Mouse (Mus musculus) spleen, postnatal 4 days (tissue): ENCODE measurements around the gene Sapcd2.

ENCODE experiments used
- DNase-seq, 2 experiments: peaks; one replicate each; pipeline ENCODE4 v3.0.0; 2022; ENCODE audit warnings: low spot score in 2 of 2

Sapcd2 gene

GRCm38 (mm10) chr2:25422587-25423410 lies 50.7 kb downstream of the Sapcd2 start, which contains the start of gene Fut7:
TSS of gene Fut7 (plus strand) at chr2:25423267.
- peak in 1 of 2 experiments; percentile 41 for DNase-seq

DNA sequence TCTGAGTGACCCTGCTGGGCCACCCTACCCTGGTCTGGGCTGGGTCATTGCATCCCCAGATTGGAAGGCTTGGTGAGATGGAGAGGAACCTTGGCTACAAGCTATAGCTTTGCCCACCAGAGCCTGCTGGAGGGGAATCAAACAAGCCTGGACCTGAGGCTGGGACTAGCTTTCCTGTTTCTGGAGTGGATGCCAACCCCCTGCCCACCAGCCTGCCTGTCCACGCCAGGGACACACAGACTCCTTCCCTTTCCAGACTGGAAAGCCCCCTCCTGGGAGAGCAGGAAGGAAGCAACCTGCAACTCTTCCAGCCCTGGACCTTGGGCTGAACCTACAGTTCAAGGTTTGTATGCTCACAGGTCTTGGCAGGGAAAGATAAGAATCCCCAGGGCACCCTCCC lies 51.5 kb downstream of the Sapcd2 start:
- DNase-seq: no peak

DNA sequence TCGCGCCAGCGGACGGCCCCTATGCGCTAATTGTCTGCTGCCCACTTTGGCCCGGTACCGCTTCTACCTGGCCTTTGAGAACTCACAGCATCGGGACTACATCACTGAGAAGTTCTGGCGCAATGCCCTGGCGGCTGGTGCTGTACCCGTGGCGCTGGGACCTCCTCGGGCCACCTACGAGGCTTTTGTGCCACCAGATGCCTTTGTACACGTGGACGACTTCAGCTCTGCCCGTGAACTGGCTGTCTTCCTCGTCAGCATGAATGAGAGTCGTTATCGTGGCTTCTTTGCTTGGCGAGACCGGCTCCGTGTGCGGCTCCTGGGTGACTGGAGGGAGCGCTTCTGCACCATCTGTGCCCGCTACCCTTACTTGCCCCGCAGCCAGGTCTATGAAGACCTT lies 53.4 kb downstream of the Sapcd2 start:
- peak in 1 of 2 experiments; percentile 60 for DNase-seq

DNA sequence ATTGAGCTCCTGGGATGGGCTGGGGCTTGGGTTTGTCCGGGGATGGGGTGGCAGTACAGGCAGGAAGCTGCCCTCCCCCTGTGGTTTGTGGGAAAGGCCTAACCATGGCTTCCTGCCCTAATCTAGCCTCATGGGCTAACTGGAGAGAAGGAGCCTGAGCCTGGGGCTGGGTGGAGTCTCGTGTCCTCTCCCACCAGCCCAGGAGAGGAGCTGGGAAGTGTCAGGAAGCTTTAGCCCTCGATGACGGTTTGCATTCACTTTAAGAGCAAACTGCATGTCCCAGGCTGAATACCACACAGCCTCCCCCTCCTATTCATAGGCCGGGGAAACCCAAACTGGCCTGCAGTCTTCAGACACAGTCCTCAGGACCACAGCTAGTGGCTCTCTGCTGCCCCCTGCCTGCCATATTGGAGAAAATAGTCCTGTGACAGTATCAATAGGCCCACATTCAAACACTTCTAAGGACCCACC lies 54.6 kb downstream of the Sapcd2 start:
- DNase-seq: peak; percentile 68 to 88

- DNase-seq: no peak
Measured at GRCm38 (mm10) chr2:25427256-25427655, 55.1 kb downstream of the Sapcd2 start.
